Mouse (Mus musculus) lung, postnatal 14 days (tissue): ENCODE results near the gene Cpvl.

ENCODE experiments used
- DNase-seq: peaks from one replicate; pipeline ENCODE4 v3.0.0; 2021

Gene Cpvl

DNA sequence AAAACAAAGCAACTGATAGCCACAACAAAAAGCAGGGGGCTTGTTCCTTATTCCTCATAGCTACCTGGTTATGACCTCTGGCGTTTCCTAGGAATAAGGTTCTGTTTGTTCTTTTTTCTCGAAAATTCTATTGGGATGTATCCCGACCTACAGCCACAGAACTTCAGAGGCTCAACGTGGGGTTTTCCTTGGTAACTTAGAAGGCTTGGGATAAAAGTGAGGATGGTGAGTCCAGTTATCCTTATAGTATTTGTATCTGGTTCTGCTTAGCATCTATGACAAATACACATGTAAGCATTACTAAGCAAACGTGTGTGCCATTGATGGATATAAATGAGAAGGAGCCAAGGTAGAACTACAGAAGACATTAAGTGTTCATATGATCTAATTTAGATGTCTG lies at the start of gene Cpvl:
Cpvl (minus strand) TSS at position 101 of the 400 bp plus-strand sequence.
- no peak for DNase-seq

DNA sequence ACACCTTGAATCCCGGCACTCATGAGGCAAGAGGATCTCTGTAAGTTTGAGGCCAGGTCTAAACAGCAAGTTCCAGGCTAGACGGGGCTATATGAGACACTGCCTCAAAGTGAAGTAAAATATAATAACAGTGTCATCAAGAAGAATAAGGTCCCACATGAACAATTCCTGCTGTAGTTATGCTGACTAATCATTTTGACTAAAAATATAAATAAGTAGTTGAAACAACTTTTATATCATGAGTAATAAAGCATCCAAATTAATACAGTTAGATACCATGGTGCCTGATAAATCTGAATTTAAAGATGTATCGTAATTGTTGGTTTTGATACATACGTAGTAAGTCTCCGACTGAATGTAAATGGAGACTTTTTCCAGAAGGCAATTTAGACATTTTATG lies 45.4 kb upstream of the Cpvl start:
- DNase-seq: no peak

DNA sequence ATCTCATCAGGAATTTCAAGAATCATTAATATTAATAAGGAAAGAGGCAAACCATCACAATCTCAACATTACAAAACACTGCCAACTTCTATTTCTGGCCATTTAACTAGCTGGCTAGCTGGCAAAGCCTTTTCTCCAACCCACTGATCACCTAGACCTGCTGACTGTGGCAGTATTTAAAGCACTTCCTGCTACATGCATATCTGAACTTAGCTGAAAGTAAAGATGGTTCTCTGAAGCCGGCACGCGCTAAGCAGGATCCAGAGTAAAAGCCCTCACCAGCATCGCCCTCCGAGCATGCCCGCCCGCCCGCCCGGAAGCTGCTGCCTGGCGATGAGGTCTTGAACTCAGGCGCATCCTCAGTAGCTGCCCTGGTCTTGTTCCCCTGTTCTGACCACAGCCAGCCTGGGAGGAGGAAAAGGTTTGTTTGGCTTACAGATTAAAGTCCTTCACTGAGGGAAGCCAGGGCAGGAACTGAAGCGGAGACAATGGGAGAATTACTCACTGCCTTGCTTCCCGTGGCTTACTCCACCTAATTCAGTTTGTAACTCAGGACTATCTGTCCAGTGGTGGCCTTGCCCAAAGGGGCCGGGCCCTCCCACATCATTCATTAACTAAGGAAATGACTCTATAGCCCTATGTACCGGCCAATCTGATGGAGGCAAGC lies 42.8 kb upstream of the Cpvl start:
- peak; percentile 34 for DNase-seq

DNA sequence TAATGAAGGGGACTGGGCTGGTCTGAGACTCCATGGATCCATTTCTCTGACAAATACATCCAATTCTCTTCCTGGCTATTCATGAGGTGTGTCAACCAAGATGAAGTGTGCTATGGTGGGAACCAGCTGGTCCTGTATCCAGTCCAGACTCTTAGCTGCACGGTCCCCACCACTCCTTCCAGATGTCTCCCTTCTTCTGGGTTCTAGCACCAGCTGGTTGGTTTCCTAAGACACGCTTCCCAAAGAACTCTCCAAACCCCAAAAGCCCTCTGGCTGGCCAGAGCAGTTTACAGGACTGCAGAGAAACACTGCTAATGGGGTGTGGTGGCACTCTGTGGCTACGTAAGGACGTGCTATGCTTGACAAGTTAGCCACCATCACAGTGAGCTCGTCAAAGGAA lies 40.4 kb upstream of the Cpvl start:
- peak; percentile 75 for DNase-seq

DNA sequence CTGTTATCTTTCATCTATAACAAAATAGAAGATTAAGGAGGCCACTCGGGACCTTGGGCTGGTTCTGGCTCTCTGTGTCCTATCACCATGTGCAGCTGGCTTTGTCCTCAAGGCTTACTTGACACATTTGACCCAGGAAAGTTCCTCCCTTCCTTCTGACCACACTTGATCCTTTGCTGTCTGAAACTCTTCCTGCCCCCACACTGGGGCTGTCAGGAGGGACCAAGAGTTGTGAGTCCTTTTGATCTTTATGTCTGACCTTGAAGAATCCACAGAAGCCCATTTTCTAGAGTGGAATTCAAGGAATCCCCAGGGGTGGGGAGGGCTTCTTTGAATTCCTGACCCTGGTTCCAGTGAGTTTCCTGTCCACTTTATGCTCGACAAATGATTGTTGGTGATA lies 39.6 kb upstream of the Cpvl start:
- peak; percentile 19 for DNase-seq

DNA sequence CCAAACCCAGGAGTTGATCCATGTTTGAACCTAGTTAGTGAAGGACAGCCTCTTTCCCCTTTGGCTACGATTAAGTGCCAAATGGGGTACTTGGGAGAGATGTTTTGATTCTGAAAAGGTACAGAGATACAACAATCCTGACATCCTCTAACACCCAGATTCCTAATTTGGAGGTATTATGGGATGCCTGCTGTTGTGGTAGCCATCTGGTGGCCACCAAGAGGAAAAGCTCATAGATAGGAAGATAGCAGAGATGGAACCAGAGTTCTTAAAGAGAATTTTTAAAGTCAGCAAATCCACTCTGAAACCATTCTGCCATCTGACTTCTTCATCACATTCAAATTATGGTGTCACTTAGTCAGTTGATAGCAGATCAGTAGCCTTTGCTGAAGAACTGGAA lies 33.7 kb upstream of the Cpvl start:
- no peak for DNase-seq

DNA sequence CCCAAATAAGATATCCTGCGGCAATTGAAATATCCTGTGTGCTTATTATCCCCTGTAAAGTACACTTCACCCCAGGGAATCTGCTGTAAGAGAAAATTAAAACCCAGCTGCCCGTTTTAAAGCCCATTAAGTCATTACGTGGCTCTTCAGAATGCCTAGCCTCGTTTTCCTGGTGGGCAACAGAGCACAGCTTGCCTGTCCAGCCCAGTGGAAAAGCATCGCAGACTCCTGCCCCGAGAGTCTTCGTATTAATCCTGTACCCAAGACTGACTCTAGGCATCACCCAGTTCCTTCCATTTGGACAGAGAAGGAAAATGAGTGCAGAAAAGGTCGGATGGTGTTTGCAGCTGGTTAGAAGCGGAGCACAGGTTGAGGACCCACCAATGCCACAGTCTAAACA lies 31.9 kb upstream of the Cpvl start:
- DNase-seq: no peak

DNA sequence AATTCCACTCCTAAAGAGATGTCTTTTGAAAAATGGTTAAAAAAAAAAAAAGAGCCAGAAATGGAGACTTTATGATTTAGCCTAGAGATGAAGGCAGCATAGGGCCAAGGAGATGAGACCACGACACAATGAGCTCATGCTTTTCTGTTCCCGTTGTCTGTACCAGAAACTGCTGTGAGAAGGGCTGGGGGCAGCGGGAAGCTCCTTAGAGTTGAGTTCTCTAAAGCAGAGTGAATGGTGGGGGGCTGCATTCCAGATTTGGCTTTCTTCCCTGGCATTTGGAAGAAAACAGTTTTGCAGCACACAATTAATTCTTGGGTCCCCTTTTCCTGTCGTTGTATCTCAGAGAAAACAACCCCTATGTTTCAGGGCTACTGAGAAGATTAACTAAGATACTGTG lies 30.8 kb upstream of the Cpvl start:
- DNase-seq: no peak

DNA sequence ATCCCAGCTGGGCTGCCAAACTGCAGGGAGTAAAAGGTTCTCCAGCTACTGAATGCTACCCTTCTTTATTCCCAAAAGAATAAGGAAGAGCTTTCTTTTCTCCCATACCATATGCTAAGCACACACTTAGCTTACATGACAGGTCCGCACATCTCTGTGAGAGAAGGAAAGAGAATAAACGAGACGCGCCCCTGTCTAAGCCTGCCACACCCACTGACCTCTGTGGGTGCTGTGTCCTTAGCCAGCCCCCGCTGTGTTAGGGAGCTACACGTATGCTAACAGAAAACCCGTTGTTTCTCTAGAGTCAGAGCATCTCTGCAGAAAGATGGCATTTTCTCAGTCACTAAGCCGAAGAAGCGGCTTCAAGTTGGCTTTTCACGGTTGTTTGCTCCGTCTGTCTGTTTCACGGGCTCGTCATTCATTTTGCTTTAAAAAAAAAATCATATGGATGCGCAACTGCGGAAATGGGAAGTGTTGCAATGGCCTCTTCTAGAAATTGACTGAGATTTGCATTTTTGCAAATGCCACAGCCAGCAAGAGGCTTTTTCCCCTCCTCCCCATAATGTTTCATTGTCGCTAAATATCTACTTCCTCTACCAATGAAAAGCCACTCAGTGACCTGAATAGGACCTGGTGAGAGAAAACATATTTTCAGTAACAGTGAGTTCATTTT lies 30.1 kb upstream of the Cpvl start:
- DNase-seq: no peak

DNA sequence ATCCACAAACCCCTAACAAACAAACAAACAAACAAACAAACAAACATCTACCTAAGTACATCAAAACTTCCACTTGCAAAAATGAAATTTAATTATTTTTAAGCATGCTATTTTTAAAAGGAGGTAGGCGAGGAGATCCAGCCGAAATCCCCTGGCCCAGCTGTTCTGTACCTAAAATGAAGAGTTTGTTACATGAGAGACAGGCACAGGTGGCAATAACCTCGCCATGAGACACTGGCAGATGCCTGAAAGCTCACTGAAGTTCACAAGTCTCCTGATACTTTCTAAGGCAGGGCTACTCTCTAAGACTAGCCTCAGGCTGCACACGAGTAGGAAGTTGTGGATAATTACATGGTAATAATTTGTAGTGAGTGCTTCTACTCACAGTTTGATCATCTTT lies 26.8 kb upstream of the Cpvl start:
- no peak for DNase-seq

DNA sequence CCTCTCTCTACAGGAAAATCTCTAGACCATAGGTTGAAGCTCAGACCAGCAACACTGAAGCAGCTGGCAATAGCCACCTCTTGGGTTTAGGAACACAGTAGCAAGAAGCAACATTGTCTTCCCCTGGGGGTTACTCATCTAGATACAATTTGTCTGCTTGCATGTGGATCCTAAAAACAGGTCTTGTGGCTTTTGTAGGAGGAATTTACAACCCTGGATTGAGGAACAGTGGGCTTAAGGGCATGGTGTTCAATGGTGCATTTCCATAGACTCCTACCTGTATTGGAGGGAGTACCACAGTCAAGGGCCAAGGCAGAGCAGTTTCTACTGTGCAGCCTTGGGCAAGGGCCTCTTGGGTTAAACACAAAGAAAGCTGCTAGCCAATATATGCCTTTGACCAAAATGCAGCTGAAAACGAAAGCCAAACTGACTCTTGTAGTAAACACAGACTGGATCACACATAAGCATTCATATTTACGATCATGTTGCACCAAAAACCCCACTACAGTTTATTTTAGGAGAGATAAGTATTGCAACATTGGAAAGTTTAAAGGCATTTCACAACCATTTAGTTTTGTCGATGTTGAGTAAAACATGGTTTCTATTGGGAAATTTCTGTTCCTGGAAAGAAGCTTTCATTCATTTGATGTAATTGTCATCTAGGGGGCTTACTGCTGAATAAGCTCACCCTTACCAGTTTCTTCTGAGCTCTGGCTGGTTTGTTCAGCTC lies 17.9 kb upstream of the Cpvl start:
- DNase-seq: no peak

DNA sequence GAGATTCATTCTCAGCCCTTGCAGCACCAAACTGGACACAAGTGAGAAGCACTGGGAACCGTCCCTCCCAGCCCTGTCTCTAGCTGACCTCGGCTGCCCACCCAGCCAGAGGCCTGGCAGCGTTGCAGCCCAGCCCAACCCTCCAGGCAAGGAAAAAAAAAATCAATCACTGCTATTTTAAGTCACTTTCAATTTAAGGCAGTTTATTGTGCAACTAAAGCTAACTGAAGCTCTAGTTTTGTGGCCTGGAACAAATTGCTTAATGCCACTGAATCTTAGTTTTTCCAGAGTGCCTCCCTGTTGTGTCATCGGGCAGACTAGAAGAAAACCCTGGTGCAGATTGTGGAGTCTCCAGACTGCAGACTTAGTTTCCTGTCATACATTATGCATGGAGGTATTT lies 17.0 kb upstream of the Cpvl start:
- peak; percentile 43 for DNase-seq

DNA sequence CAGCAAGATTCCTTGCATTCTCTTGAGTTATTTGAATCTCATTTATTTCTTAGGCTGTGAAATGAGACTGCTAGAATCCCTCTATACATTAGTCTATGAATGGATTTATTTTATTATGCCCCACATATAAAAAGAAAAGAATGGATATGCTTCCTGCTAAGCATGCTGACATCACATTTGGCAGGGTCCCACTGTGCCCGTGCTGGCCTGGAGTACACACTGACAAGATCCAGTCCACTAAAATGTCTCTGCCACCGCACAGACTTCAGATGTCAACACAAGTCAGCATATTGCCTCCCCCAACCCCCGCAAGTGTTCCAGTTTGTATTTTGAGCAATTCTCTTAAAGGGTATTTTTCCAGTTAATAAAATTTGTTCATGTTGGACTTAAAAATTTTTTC lies 13.9 kb upstream of the Cpvl start:
- DNase-seq: no peak

DNA sequence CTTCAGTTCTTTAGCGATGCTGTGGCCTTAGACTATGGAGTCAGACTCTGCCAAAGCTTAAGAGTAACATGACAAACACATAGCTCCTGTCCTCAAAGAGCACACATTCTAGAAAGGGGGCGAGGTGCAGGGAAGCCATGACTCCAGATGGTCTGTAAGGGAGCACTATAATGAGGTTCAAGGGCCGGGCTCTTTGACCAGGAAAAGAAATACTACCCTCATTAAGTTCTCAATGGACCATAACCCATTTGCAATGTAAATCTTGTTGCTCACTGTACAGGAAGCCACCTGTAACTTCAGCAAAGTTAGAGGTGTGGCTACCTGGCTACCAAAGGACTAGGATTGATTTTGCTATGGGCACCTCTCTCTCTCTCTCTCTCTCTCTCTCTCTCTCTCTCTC lies 8.8 kb upstream of the Cpvl start:
- DNase-seq: no peak

DNA sequence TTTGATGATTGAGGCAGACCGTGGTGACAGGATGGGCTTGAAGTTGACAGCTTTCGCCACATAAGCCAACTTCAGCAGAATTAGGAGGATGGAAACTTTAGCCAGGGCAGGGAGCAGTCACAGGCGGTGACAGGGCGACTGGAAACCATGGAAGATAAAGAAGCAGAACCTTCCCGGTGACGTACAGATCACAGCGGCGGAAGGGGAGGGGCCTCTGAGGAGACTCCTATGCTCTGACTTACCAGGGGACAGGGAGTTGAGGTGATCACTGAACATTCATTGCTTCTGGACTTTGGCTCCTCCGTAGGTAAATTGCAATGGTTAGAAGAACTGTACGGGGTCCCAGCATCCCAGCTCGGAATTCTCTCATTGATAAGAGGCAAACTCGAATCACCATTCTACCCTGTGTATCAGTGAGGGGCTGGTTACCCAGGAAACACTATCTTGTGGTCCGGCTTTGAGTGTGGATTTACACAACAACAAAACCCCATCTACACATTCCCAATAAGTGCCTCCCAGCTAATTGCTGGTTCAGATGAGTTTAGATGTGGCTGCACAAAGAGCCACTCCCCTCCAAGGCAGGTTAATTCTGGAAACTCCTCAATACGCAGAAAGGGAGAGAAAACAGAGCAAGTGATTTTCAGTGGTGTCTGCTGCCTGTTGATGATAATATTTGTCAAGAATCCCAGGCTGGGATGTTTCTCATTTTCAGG lies 8.0 kb upstream of the Cpvl start:
- no peak for DNase-seq

DNA sequence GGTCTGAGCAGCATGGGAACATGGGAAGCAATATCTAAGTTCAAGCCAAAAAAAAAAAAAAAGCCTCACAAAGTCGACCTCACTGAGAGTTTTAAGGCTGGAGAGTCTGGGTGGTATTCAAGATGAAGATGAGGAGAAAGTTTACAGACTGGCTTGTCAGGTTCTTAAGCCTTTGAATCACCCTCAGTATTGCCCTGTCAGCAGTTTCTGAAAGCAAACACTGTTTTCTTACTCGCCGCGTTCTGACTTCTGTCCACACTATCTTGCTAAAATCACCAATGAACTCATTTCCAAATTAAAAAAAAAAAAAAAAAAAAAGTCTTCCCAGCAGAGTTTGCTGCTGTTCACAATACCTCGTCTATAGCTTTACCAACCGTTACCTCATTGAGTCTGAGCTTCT lies 5.3 kb upstream of the Cpvl start:
- DNase-seq: no peak

DNA sequence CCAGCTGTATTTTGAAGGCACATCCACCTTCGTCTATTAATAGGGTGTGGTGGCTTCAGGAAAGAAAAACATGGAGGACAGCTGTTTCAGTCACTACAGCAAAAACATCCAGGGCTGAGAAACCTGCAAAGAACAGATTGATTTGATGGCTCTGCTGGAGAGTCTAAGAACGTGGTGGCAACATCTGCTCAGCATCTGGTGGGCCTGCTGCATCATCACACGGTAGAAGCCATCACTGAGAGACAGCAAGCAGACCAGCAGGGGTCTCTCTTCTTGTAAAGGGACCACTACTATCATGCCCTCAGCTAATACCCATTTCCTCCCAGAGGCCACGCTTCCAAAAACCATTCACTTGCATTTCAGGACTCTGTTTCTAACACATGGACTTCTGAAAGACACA lies 4.1 kb upstream of the Cpvl start:
- peak; percentile 28 for DNase-seq

DNA sequence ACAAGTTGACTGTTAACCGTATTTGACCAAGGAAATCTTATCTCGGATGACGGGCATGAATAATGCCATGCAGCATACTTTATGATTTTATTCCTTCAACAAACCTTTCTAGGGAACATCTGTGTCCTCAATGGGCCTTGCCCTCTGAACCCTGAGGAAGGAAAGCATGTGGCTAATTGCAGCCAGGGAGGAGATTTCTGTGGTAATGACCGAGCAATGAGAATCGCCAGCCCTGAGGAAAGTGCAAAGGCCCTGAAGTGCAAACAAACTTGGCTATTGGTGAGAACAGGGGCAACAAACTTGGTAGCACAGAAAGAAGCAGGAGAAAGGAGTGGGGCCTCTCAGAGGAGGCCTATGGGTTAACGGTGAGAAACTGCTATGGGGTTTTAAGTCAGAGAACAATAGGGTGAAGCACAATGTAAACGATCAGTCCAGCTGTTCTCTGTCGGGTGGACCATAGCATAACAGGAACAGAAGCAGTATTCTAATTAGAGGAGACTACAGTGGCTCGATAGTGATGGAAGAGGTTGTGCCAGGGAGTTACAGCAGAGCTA lies 3.7 kb upstream of the Cpvl start:
- DNase-seq: no peak

DNA sequence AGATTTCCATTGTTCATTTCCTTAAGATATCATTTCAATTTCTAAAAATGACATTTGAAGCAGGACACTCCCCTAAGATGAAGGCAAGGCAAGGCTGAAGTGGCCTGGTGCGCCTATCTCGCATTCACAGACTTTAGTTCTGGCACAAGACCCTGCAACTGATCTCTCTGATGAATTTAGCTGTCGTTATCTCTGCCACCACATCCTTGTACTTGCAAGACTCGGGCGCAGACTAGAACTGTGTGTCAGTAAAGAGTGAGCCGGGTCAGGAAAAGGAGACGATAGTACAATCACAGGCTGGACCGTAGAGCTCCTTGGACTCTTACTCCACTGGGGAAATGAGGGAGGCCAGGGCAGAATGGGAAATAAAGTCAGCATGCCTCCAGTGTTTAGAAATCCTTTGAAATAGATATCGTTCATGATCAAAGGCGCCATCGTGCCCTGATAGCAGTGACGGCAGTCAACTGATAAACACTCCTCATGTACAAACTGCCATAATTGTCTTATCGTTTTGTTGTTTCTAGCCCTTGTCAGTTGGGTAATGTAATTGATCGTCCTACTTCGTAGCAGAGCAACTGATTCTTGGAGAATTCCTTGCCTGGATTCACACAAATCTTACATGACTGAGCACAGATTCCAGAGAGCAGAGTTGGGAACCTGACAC lies 2.5 kb upstream of the Cpvl start:
- no peak for DNase-seq

DNA sequence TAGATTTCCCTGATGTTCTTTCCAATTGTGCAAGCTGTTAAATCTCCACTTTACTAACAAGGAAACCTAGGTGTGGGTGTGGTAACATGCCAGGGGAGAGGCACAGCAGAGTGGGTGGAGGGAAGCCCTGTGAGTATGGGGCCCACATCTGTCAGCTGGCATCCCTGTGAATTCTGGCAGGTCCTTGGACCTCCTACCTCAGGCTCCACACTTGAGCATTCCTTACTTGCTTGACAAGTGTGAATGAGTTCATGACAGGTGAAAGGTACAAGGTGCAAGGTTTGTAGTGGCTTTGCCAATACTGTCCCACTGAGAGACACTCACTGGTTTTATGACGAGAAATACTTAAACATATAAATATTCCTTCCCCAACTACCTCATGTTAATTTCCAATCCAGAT lies 4.4 kb downstream of the Cpvl start:
- DNase-seq: no peak

DNA sequence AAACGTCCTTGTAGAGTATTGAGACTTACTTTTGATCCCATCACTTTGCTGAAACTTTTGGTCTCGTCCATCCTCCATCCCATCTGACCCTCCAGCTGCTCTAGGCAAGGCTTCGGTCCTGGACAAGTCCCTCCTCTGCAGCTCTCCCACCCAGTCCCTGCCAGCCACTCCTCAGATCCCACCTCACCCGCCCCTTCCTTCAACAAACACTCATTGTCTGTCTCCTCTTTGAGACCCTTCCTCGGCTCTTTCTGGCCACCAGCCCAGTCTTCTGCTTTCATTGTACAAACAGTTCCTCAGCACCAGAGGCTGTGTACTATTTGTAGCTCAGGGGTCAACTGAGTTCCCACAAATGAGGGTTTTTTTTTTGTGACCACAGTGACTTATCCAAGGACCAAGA lies 5.0 kb downstream of the Cpvl start:
- peak; percentile 84 for DNase-seq

DNA sequence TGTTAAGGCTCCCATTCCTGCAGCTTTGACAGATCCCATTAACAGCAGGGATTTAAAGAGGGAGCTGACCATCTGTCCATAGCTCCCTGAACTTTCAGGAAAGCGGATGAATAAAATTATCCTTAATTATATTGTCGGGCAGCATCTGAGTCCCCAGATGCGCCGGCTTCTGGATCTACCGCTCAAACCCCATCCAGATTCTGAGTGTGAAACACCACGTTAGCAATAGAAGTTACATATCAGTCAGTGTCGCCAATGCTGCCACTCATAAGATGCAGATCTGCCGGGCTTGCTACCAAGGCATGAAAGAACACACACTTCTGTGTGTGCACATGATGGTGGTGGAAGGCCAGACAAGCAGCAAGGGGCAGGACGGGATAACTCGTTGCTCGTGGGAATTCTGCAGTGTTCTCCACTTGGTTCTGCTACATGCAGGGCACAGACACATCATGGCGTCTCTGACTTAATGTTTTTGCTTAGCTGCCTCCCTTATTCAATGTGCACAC lies 6.2 kb downstream of the Cpvl start:
- DNase-seq: no peak

DNA sequence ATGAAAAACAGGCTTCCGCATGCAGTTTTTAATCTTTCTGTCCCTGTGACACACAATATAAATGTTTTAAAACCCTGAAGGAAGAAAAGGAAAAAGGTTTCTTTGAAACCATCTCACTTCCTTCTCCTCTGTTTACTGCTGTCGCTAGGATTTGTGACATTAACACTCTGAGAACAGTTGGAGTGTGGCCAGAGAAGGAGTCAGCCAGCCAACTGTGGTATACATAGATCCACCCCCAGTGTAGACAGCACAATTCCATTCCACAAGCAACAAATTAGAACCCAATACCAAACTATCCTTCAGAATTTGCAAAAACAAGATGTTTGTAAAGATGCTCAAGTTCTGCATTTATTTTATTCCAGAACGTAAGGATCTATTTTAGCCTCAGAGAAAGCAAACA lies 6.7 kb downstream of the Cpvl start:
- peak; percentile 50 for DNase-seq
